9 mouse cellular contexts compared by ENCODE assay signal in the genomic region with DNA sequence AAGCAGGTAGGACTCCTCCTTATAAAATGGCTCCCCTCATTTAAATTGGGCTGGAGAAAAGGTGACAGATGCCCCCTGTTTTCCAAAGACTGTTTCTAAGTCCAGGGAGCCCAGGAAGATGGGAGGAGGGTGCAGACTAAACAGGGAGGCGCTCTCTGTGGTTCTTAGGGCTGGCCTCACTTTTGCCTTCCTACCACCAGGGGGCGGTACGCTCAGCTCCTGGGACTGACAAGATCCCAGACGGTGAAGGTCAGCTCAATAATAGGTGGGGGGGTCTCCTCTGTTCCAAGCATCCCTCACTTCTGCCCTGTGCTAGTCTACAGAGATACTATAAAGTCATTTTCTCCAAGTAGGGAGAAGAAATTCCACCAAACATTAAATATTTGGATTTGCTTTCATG. TPM values are rescaled to one million over a fixed set of nuclear protein-coding genes. Genes with fewer than 3 reads are reported as not detected.
DNase-seq lines count a peak whose midpoint lies in the region; ATAC-seq and TF ChIP-seq lines count a peak whose summit lies in the region.
"Had no signal": no experiment of that assay in that cellular context is flagged by ENCODE, and none has a peak within 500 bp of the region (broad histone marks: within the 10 kb centered on the region; RNA-seq: fewer than 3 reads in every experiment).

No protein-coding gene starts in this region.

- ATAC-seq in kidney, embryonic 16.5 days (ENCODE audit: low FRiP score, low TSS enrichment): no peak
- ATAC-seq in forebrain, embryonic 14.5 days: peak; percentile 47; the same call in 1 of the 2 replicates
- peak; percentile 47; the same call in 1 of the 2 replicates for ATAC-seq in monocyte, adult 5-6 weeks (replicated peaks; ENCODE audit: insufficient number of reproducible peaks, low FRiP score, low TSS enrichment, poor library complexity, severe bottlenecking)

- H3K4me3 ChIP-seq in kidney, adult 2 months (ENCODE audit: insufficient read depth, low read depth, low read length): no peak overlapping the region
- H3K4me3 ChIP-seq in kidney, embryonic 16.5 days (ENCODE audit: low read length): no peak overlapping the region
- no peak overlapping the region for H3K4me3 ChIP-seq in forebrain, embryonic 14.5 days (ENCODE audit: low read depth, low read length)

- no peaks in the 10 kb centered on the region for H3K36me3 ChIP-seq in kidney, adult 2 months (ENCODE audit: control insufficient read depth, insufficient read depth, low read length)
- H3K36me3 ChIP-seq in kidney, embryonic 16.5 days (ENCODE audit: insufficient read depth, low read length): no peaks in the 10 kb centered on the region
- H3K36me3 ChIP-seq in forebrain, embryonic 14.5 days (ENCODE audit: control insufficient read depth, insufficient read depth, low read length): peaks cover 2% of the 10 kb centered on the region; the same call in 1 of the 2 replicates

- peak; percentile 56 for DNase-seq in kidney, adult 2 months
- DNase-seq in ES-CJ7 (ENCODE audit: low read depth, low spot score): peak; percentile 78
- DNase-seq in brain, embryonic 14.5 days (ENCODE audit: low read depth): peak; percentile 67
- peak; percentile 64 for DNase-seq in forebrain, embryonic 14.5 days (ENCODE audit: low spot score)
- DNase-seq in left cerebral cortex, postnatal 14 days (ENCODE audit: low spot score in 2 of 2): peak; percentile 43 to 45
- peak; percentile 49 for DNase-seq in thymus, postnatal 25 days

- WGBS in kidney, adult 2 months: 13% methylated on average over 4 of the region's 4 CpGs
- 8% methylated on average over 4 of the region's 4 CpGs for WGBS in kidney, embryonic 16.5 days
- WGBS in forebrain, embryonic 14.5 days: 2% methylated on average over 4 of the region's 4 CpGs

- no peak for TF ChIP-seq POLR2A in kidney, adult 2 months (IDR thresholded peaks at IDR 0.05; ENCODE audit: low read depth, low read length)
- TF ChIP-seq POLR2A in brain, embryonic 14.5 days (IDR thresholded peaks at IDR 0.05; ENCODE audit: borderline replicate concordance, extremely low read depth, insufficient read depth, insufficient read length, poor library complexity, severe bottlenecking): no peak

- no peak overlapping the region for H3K27ac ChIP-seq in kidney, adult 2 months (ENCODE audit: insufficient read depth, low read depth, low read length)
- H3K27ac ChIP-seq in kidney, embryonic 16.5 days (ENCODE audit: low read length): no peak overlapping the region
- H3K27ac ChIP-seq in forebrain, embryonic 14.5 days (ENCODE audit: low read depth, low read length): no peak overlapping the region

- H3K9ac ChIP-seq in kidney, embryonic 16.5 days (replicated peaks; ENCODE audit: low read length): no peak overlapping the region
- no peak overlapping the region for H3K9ac ChIP-seq in forebrain, embryonic 14.5 days (ENCODE audit: low read length)

- intact Hi-C loops in left cerebral cortex, postnatal 14 days (cut with DNase I): no loop called here

- no peak overlapping the region for H3K4me2 ChIP-seq in kidney, embryonic 16.5 days (replicated peaks; ENCODE audit: low read depth, low read length)
- H3K4me2 ChIP-seq in forebrain, embryonic 14.5 days (ENCODE audit: low read length): no peak overlapping the region

- H3K9me3 ChIP-seq in kidney, embryonic 16.5 days (ENCODE audit: low read length): no peaks in the 10 kb centered on the region
- H3K9me3 ChIP-seq in forebrain, embryonic 14.5 days (replicated peaks; ENCODE audit: control insufficient read depth, low read length): no peaks in the 10 kb centered on the region

- peak; percentile 88 for TF ChIP-seq CTCF in kidney, adult 2 months (conservative IDR thresholded peaks at IDR 0.05; ENCODE audit: insufficient read depth, insufficient read length, low read depth, low read length)
- TF ChIP-seq CTCF in brain, embryonic 14.5 days (IDR thresholded peaks at IDR 0.05; ENCODE audit: borderline replicate concordance, extremely low read depth, insufficient read depth, insufficient read length): peak; percentile 94

- H3K27me3 ChIP-seq in kidney, adult 2 months (replicated peaks; ENCODE audit: control insufficient read depth, insufficient read depth, low read length): no peaks in the 10 kb centered on the region
- H3K27me3 ChIP-seq in kidney, embryonic 16.5 days (ENCODE audit: insufficient read depth, low read length): peaks cover 21% of the 10 kb centered on the region
- no peaks in the 10 kb centered on the region for H3K27me3 ChIP-seq in forebrain, embryonic 14.5 days (replicated peaks; ENCODE audit: control insufficient read depth, insufficient read depth, low read length)

- H3K4me1 ChIP-seq in kidney, adult 2 months (ENCODE audit: control insufficient read depth, insufficient read depth, low read length): no peaks in the 10 kb centered on the region; the same call in 1 of the 2 replicates
- H3K4me1 ChIP-seq in kidney, embryonic 16.5 days (ENCODE audit: insufficient read depth, low read length): 0 out of 2 replicates have a peak, but pooled peaks cover 2% of the 10 kb centered on the region
- H3K4me1 ChIP-seq in forebrain, embryonic 14.5 days (ENCODE audit: control insufficient read depth, insufficient read depth, low read length): no peaks in the 10 kb centered on the region

RNA-seq across cellular contexts. Expression of a gene that starts 10.5 kb away (rescaled TPM):
- not detected in 2 replicates for polyA plus RNA-seq in kidney, adult 2 months (2012; rRNA removed)
- polyA plus RNA-seq in kidney, embryonic 16.5 days (2015; fragmentation: Nextera tagmentation; extraction: Ambion mirVana): 0.09 TPM in 1 of 2 replicates, not detected in the other
- polyA plus RNA-seq in brain, embryonic 14.5 days (2012; rRNA removed): 1.2 and 2.4 TPM in 2 replicates
- polyA plus RNA-seq in forebrain, embryonic 14.5 days (2014; fragmentation: Nextera tagmentation; extraction: Ambion mirVana): 2.4 and 2.6 TPM in 2 replicates
- total RNA-seq in left cerebral cortex, postnatal 14 days (2021): 1 to 10 TPM; 1.1 to 1.9 TPM
- total RNA-seq in monocyte, adult 5-6 weeks (2017): not detected in 3 replicates

RNA-seq across cellular contexts. Expression of a gene that starts 25.8 kb away (rescaled TPM):
- not detected in 2 replicates for polyA plus RNA-seq in kidney, adult 2 months (2012; rRNA removed)
- not detected in 2 replicates for polyA plus RNA-seq in kidney, embryonic 16.5 days (2015; fragmentation: Nextera tagmentation; extraction: Ambion mirVana)
- polyA plus RNA-seq in brain, embryonic 14.5 days (2012; rRNA removed): not detected in 2 replicates
- polyA plus RNA-seq in forebrain, embryonic 14.5 days (2014; fragmentation: Nextera tagmentation; extraction: Ambion mirVana): not detected in 2 replicates
- not detected for total RNA-seq in left cerebral cortex, postnatal 14 days (2021)
- total RNA-seq in monocyte, adult 5-6 weeks (2017): not detected in 3 replicates
- polyA plus RNA-seq: frontal cortex, adult 2 months had no signal

RNA-seq across cellular contexts. Expression of a gene that starts 26.2 kb away (rescaled TPM):
- polyA plus RNA-seq in kidney, adult 2 months (2012; rRNA removed): 46.0 and 54.1 TPM in 2 replicates
- polyA plus RNA-seq in kidney, embryonic 16.5 days (2015; fragmentation: Nextera tagmentation; extraction: Ambion mirVana): 46.8 and 46.9 TPM in 2 replicates
- 215 and 216 TPM in 2 replicates for polyA plus RNA-seq in brain, embryonic 14.5 days (2012; rRNA removed)
- polyA plus RNA-seq in forebrain, embryonic 14.5 days (2014; fragmentation: Nextera tagmentation; extraction: Ambion mirVana): 134 and 141 TPM in 2 replicates
- total RNA-seq in left cerebral cortex, postnatal 14 days (2021): 10 to 100 TPM; 64.3 to 66.9 TPM
- total RNA-seq in monocyte, adult 5-6 weeks (2017): 15.1 to 43.4 TPM (median 42.9 TPM) in 3 replicates

RNA-seq across cellular contexts. Expression of a gene that starts 50.4 kb away (rescaled TPM):
- 0.06 TPM in 1 of 2 replicates, not detected in the other for polyA plus RNA-seq in kidney, adult 2 months (2012; rRNA removed)
- polyA plus RNA-seq in kidney, embryonic 16.5 days (2015; fragmentation: Nextera tagmentation; extraction: Ambion mirVana): not detected in 2 replicates
- polyA plus RNA-seq in brain, embryonic 14.5 days (2012; rRNA removed): not detected in 2 replicates
- not detected in 2 replicates for polyA plus RNA-seq in forebrain, embryonic 14.5 days (2014; fragmentation: Nextera tagmentation; extraction: Ambion mirVana)
- under 1 TPM in 1 of 2 experiments, not detected in 1; 0.24 TPM for total RNA-seq in left cerebral cortex, postnatal 14 days (2021)
- not detected in 3 replicates for total RNA-seq in monocyte, adult 5-6 weeks (2017)
